Mouse (Mus musculus): ENCODE results near the gene 1520401A03Rik. TPM values are rescaled to one million over a fixed set of nuclear protein-coding genes. Genes with fewer than 3 reads are reported as not detected.
A peak's percentile ranks its signal among the peaks of the same experiment; 100 is the strongest.

Gene 1520401A03Rik
- polyA plus RNA-seq, 1 experiment, result not detected

DNA sequence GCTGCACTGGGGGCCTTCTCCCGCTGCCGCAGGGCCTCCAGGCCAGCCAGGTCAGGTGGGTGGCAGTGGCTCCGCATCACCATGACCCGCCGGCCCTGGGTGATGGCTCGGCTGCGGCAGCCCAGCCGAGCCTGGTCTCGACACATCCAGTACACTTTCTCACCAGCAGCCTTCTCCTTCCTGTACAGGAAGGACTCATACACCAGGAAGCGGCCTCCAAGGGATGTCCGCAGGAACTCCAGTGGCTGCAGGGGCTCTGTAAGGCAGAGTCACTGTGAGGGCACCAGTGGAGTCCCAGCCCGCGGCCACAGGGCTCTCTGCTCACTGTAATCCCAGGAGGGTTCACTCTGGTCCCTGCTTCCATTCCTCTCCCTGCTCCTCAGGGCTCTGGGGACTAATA is 33.1 kb upstream of the 1520401A03Rik start:
- Histone ChIP-seq H3K27ac (ENCODE audit: insufficient read depth, low read depth, low read length) (no peak overlapping the region), H3K4me3 (ENCODE audit: insufficient read depth, low read length) (no peak overlapping the region)

DNA sequence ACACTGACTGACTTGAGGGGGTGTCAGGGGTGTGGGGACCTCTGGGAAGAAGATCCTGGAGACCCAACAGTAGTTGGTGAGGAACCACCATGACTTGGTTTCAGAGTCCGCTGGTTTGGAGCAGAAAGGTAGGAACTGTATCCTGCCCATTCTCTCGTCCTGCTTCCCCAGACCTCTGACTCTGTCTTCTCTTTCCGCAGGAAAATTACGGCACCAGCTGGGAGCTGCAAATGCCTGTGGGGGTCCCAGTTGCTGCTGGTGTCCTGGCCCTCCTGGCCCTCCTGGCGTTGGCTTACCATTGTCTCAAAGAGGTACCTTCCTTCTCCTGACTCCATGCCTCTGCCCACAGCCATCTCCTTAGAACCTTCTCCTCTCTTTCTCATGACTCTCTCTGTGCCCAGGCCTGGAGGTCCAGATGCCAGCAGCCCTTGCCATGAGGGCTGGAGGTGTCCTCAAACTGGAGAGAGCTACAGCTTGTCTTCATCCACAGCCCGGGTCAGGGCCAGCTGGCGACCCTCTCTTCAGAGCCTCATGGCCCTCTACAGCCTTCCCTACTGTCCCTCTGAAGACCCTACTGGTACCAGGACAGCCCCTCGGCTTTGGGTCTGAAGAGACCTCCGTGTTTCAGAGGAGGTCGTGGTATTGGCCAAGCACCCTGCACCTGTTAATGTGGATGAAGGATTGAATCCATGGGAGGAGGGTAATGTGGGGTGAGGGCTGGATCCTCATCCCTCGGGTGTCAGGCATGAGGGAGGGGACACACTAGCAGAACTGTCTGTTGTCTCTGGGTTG is 27.0 kb upstream of the 1520401A03Rik start:
- TF ChIP-seq POLR2A (IDR thresholded peaks at IDR 0.05; ENCODE audit: borderline replicate concordance, low read depth, low read length) (no peak), CTCF (IDR thresholded peaks at IDR 0.05; ENCODE audit: low read depth, low read length) (no peak)
- Histone ChIP-seq H3K4me1 (ENCODE audit: control insufficient read depth, insufficient read depth, low read length) (peaks cover 19% of the 10 kb centered on the region), H3K4me3 (ENCODE audit: insufficient read depth, low read length) (peak overlapping the region; percentile 44), H3K27ac (ENCODE audit: insufficient read depth, low read depth, low read length) (no peak overlapping the region)

More for the DNA sequence above, 33.1 kb upstream of the 1520401A03Rik start:
- TF ChIP-seq CTCF (IDR thresholded peaks at IDR 0.05; ENCODE audit: low read depth, low read length) (no peak), POLR2A (IDR thresholded peaks at IDR 0.05; ENCODE audit: borderline replicate concordance, low read depth, low read length) (no peak)
- H3K4me1 ChIP-seq (ENCODE audit: control insufficient read depth, insufficient read depth, low read length), result no peaks in the 10 kb centered on the region

DNA sequence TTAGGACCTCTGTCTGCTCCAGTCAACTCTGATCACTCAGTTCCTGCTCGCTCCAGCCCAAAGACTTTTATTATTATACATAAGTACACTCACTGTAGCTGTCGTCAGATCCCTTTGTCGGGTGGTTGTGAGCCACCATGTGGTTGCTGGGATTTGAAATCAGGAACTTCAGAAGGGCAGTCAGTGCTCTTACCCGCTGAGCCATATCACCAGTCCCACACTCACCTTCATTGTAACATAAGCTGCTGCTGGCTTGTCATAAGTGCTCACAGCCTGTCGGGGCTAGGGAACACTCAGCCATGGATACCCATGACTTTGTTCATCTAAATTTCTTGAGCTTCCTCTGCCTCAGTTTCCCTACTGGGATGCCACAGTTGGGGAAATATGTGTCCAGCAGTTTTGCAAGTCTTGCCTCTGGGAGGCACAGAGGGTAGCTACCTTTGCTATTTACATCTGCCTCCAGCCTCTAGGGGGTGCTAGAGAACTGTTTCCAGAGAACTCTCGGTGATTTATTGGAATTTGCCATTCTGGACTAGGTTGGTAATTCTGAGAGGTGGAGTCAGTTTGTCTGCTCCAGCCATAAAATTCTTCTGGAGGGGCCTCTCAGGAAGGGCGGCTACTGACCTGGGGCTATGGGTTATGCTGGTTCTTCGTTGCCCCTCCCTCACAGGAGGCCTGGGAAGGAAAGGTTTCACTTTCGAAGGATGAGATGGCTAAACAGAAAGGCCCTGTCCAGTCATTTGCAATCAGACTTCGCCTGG is 26.2 kb upstream of the 1520401A03Rik start:
- H3K4me1 ChIP-seq (ENCODE audit: control insufficient read depth, insufficient read depth, low read length), result peaks cover 19% of the 10 kb centered on the region
- peak overlapping the region; percentile 44 for H3K4me3 ChIP-seq (ENCODE audit: insufficient read depth, low read length)
- H3K27ac ChIP-seq (ENCODE audit: insufficient read depth, low read depth, low read length), result no peak overlapping the region
- TF ChIP-seq CTCF (IDR thresholded peaks at IDR 0.05; ENCODE audit: low read depth, low read length) (peak; percentile 37; the same call in 1 of the 2 replicates), POLR2A (IDR thresholded peaks at IDR 0.05; ENCODE audit: borderline replicate concordance, low read depth, low read length) (no peak)

DNA sequence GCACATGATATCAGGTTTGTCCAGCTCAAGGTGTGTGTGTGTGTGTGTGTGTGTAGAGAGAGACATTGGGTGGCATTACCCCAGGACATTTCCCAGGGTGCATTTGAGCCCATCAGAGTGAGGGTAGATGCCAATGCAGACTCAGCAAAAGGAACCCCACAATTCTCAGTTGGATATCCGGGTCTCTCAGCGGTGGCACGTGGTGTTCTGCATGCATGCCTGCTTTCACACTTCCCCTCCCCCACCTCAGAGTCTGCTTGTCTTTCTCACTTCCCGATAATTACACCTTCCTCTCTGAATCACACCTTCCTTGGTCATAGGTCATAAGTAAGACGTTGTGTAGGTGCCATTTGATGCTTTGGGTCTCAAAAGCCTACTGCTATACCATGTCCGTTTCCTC is 25.4 kb upstream of the 1520401A03Rik start:
- TF ChIP-seq CTCF (IDR thresholded peaks at IDR 0.05; ENCODE audit: low read depth, low read length) (no peak), POLR2A (IDR thresholded peaks at IDR 0.05; ENCODE audit: borderline replicate concordance, low read depth, low read length) (no peak)
- H3K4me1 ChIP-seq (ENCODE audit: control insufficient read depth, insufficient read depth, low read length), result peaks cover 19% of the 10 kb centered on the region
- no peak overlapping the region for H3K27ac ChIP-seq (ENCODE audit: insufficient read depth, low read depth, low read length)
- H3K4me3 ChIP-seq (ENCODE audit: insufficient read depth, low read length), result no peak overlapping the region

DNA sequence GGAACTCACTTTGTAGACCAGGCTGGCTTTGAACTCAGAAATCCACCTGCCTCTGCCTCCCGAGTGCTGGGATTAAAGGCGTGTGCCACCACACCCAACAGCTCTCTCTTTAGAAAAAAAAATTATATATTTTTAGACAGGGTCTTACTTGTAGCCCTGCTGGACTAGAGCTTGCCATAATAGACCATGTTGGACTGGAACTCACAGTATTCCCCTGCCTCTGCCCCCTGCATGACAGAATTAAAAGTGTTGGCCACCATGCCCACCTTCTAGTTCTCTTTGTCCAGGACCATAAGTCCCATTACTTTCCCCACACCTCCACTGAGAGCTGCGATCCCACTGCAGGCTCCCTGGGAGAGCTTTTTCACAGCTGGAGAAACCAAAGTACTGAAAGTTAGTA is 24.9 kb upstream of the 1520401A03Rik start:
- TF ChIP-seq POLR2A (IDR thresholded peaks at IDR 0.05; ENCODE audit: borderline replicate concordance, low read depth, low read length) (no peak), CTCF (IDR thresholded peaks at IDR 0.05; ENCODE audit: low read depth, low read length) (no peak)
- H3K27ac ChIP-seq (ENCODE audit: insufficient read depth, low read depth, low read length), result no peak overlapping the region
- H3K4me1 ChIP-seq (ENCODE audit: control insufficient read depth, insufficient read depth, low read length), result peaks cover 19% of the 10 kb centered on the region
- H3K4me3 ChIP-seq (ENCODE audit: insufficient read depth, low read length), result no peak overlapping the region

DNA sequence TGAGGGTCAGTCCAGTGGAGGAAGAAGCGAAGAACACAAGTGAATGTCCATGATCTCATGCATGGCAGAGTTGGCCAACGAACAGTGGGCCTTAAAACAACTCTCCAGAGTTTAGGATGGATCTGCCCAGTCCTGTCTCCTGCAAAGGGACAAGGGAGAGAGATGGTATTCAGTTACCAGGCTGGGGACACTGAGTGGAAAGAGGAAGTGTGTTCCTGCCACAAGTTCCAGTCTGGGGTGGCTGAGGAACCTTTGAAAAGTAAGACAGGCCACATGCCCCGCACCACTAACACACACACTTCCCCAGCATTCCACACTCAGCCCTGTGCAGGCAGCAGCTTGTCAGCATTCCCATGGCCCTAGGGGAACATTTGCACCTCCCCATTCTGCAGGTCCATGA is 24.2 kb upstream of the 1520401A03Rik start:
- TF ChIP-seq POLR2A (IDR thresholded peaks at IDR 0.05; ENCODE audit: borderline replicate concordance, low read depth, low read length) (no peak), CTCF (IDR thresholded peaks at IDR 0.05; ENCODE audit: low read depth, low read length) (no peak)
- Histone ChIP-seq H3K4me3 (ENCODE audit: insufficient read depth, low read length) (no peak overlapping the region), H3K27ac (ENCODE audit: insufficient read depth, low read depth, low read length) (no peak overlapping the region), H3K4me1 (ENCODE audit: control insufficient read depth, insufficient read depth, low read length) (peaks cover 19% of the 10 kb centered on the region)

DNA sequence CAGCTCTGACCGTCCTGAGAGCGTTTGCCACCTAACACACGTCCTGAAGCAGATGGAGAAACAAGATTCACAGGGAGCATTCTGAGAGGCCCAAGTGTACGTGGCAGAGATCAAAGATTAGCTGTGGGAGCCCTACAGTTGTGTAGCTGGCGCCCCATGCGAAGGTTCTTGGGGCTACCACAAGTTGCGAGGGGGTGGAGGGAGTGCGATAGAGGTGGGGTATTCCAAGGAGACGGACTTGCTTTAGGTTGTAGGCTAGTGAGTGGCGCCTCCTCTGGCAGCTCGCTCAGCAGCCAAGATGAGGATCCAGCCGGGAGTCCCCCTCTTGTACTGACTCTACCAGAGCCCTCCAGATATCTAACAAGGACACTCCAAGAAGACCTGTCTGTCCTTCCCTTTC is 23.7 kb upstream of the 1520401A03Rik start:
- no peak overlapping the region for H3K4me3 ChIP-seq (ENCODE audit: insufficient read depth, low read length)
- H3K27ac ChIP-seq (ENCODE audit: insufficient read depth, low read depth, low read length), result no peak overlapping the region
- H3K4me1 ChIP-seq (ENCODE audit: control insufficient read depth, insufficient read depth, low read length), result peaks cover 19% of the 10 kb centered on the region
- no peak for TF ChIP-seq CTCF (IDR thresholded peaks at IDR 0.05; ENCODE audit: low read depth, low read length)
- no peak for TF ChIP-seq POLR2A (IDR thresholded peaks at IDR 0.05; ENCODE audit: borderline replicate concordance, low read depth, low read length)

DNA sequence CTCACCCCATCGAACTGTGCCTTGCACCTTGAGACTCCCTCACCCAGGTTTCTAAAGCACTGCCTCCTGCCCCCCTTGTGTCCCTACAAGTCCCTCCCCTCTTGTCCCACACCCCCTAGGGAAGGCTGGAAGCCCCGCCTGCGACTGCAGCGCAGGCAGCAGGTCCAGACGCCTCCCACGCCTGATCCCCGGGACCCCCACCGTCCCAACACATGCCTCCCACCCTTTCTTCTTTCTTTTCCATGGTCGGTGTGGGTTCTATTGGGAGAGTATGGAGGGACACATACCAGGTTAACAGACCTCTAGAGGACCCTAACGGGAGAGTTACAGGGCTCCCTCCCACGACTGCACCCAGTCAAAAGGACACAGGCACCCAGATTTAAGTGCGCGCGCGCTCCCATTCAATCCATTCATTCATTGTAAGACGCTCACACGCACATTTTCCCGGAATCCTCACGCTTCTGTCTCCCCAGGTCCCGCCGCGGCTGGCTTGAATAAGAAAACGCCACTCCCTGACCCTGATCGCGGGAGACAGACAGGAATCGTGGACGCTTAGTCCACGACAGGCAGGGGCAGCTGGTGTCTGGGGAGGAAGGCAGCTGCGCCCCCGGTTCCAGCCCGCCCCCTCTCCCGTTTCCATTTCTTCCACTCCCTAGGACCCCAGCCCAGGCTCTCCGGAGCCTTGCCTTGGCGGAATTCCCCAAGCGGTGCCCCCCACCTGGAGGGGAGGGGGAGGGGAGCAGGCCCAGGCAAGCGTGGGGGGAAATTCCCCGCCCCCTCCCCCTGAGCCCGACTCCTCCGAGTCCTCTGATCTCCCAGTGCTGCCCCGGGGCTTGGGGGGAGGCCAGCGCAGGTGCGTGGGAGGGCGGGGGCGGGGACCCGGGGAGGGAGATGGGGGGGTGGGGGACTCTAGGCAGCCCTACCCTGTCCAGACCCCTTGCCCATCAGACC is 23.0 kb upstream of the 1520401A03Rik start, which contains the start of gene Kremen2:
Kremen2 (minus strand) TSS at position 533 of the 951 bp plus-strand sequence.
- Histone ChIP-seq H3K27ac (ENCODE audit: insufficient read depth, low read depth, low read length) (no peak within 1 kb of the TSS), H3K4me3 (ENCODE audit: insufficient read depth, low read length) (peak within 1 kb of the TSS; percentile 9; the same call in 1 of the 2 replicates), H3K4me1 (ENCODE audit: control insufficient read depth, insufficient read depth, low read length) (peaks cover 23% of the 10 kb centered on the region)
- no peak for TF ChIP-seq POLR2A (IDR thresholded peaks at IDR 0.05; ENCODE audit: borderline replicate concordance, low read depth, low read length)
- no peak for TF ChIP-seq CTCF (IDR thresholded peaks at IDR 0.05; ENCODE audit: low read depth, low read length)

DNA sequence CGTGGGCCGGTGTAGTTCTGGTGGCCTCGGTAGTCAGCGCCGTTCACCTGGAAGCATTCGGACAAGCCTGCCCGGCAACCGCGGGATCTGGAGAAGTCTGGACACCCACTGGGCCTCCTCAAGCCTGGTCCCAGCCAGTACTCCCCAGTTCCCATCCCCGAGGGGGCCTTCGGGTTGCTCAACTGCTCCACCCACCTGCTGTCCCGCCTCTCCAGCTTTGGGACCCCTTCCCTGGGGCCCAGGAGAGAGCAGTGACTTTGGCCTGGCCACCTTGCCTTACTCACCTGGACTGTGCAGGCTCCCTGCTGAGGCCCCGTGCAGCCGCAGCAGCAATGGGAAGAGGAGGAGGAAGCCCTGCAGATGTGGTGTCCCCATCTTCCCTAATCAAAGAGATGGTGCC is 22.1 kb upstream of the 1520401A03Rik start:
- H3K4me3 ChIP-seq (ENCODE audit: insufficient read depth, low read length), result no peak overlapping the region
- peaks cover 23% of the 10 kb centered on the region for H3K4me1 ChIP-seq (ENCODE audit: control insufficient read depth, insufficient read depth, low read length)
- no peak overlapping the region for H3K27ac ChIP-seq (ENCODE audit: insufficient read depth, low read depth, low read length)
- TF ChIP-seq CTCF (IDR thresholded peaks at IDR 0.05; ENCODE audit: low read depth, low read length) (no peak), POLR2A (IDR thresholded peaks at IDR 0.05; ENCODE audit: borderline replicate concordance, low read depth, low read length) (no peak)
